In genomic region chr2:49643756-49644155, GRCm38 (mm10) we compare ENCODE assay signal across 24 mouse cellular contexts.
"Had no signal": no experiment of that assay in that cellular context is flagged by ENCODE, and none has a peak within 500 bp of the region (broad histone marks: within the 10 kb centered on the region; RNA-seq: fewer than 3 reads in every experiment).

No protein-coding gene starts in this region.

- H3K4me3 ChIP-seq: limb, embryonic 10.5 days; limb, embryonic 13.5 days; liver, embryonic 12.5 days; liver, embryonic 15.5 days; lung, embryonic 15.5 days; neural tube, embryonic 12.5 days; stomach, embryonic 15.5 days had no signal

- DNase-seq: kidney, adult 18-20 months; kidney, adult 9 months; kidney, postnatal 14 days; kidney, postnatal 4 days; layer of hippocampus, adult 9-11 months; layer of hippocampus, postnatal 36 days; liver; lung, adult 18-20 months; lung, postnatal 10 days; lung, postnatal 36 days; retina, postnatal 1 day; right cerebral cortex, postnatal 25 days; spleen, adult 18-20 months; thymus, postnatal 25 days had no signal

- H3K36me3 ChIP-seq: liver, embryonic 12.5 days; liver, embryonic 15.5 days; lung, embryonic 15.5 days; stomach, embryonic 15.5 days had no signal

- H3K9ac ChIP-seq: limb, embryonic 13.5 days; liver, embryonic 12.5 days; liver, embryonic 15.5 days; lung, embryonic 15.5 days; neural tube, embryonic 12.5 days; stomach, embryonic 15.5 days had no signal

- ATAC-seq: hindbrain, postnatal 0 days; inflammation-experienced regulatory T-cells, adult 6 months; intestine, embryonic 16.5 days; liver, embryonic 12.5 days had no signal

- H3K4me2 ChIP-seq: limb, embryonic 13.5 days; liver, embryonic 12.5 days; liver, embryonic 15.5 days; lung, embryonic 15.5 days; neural tube, embryonic 12.5 days; stomach, embryonic 15.5 days had no signal

- H3K27ac ChIP-seq: hindbrain, postnatal 0 days; limb, embryonic 10.5 days; limb, embryonic 13.5 days; liver, embryonic 12.5 days; liver, embryonic 15.5 days; lung, embryonic 15.5 days; neural tube, embryonic 12.5 days; stomach, embryonic 15.5 days had no signal

- H3K4me1 ChIP-seq: limb, embryonic 13.5 days; liver, embryonic 12.5 days; liver, embryonic 15.5 days; lung, embryonic 15.5 days; stomach, embryonic 15.5 days had no signal

- H3K27me3 ChIP-seq: limb, embryonic 13.5 days; liver, embryonic 12.5 days; liver, embryonic 15.5 days; lung, embryonic 15.5 days; neural tube, embryonic 12.5 days; stomach, embryonic 15.5 days had no signal

- H3K9me3 ChIP-seq: limb, embryonic 10.5 days; liver, embryonic 12.5 days; liver, embryonic 15.5 days; lung, embryonic 15.5 days; stomach, embryonic 15.5 days had no signal
